Mouse (Mus musculus): ENCODE results near the gene Sacm1l.

Sacm1l gene

GRCm38 (mm10) chr9:123509638-123510604 lies 19.6 kb upstream of the Sacm1l start:
- DNase-seq: no peak

- DNase-seq: no peak
These were observed 18.6 kb upstream of the Sacm1l start for GRCm38 (mm10) chr9:123510926-123511325.

GRCm38 (mm10) chr9:123512482-123512881 lies 17.1 kb upstream of the Sacm1l start:
- no peak for DNase-seq

GRCm38 (mm10) chr9:123515087-123515486 lies 14.5 kb upstream of the Sacm1l start:
- DNase-seq: no peak

GRCm38 (mm10) chr9:123516641-123517385 lies 12.7 kb upstream of the Sacm1l start:
- DNase-seq: no peak

GRCm38 (mm10) chr9:123518969-123519894 lies 10.3 kb upstream of the Sacm1l start:
- no peak for DNase-seq

- DNase-seq: no peak
These were observed 8.8 kb upstream of the Sacm1l start for GRCm38 (mm10) chr9:123520735-123521134.

GRCm38 (mm10) chr9:123523676-123524075 lies 5.9 kb upstream of the Sacm1l start:
- peak; percentile 62 for DNase-seq

- DNase-seq: peak; percentile 80
These were observed 4.5 kb upstream of the Sacm1l start for GRCm38 (mm10) chr9:123525095-123525494.

GRCm38 (mm10) chr9:123526502-123526901 lies 3.1 kb upstream of the Sacm1l start:
- no peak for DNase-seq

GRCm38 (mm10) chr9:123528087-123528925 lies 1.3 kb upstream of the Sacm1l start:
- DNase-seq: no peak

- no peak for DNase-seq
These were observed 648 bp upstream of the Sacm1l start for GRCm38 (mm10) chr9:123528926-123529295.

GRCm38 (mm10) chr9:123530158-123530475 lies 558 bp downstream of the Sacm1l start:
- DNase-seq: no peak

GRCm38 (mm10) chr9:123530566-123531130 lies 1.1 kb downstream of the Sacm1l start:
- no peak for DNase-seq

- DNase-seq: no peak
These were observed 1.7 kb downstream of the Sacm1l start for GRCm38 (mm10) chr9:123531234-123531633.

- no peak for DNase-seq
These were observed 7.1 kb downstream of the Sacm1l start for GRCm38 (mm10) chr9:123536613-123537012.

GRCm38 (mm10) chr9:123538189-123538588 lies 8.6 kb downstream of the Sacm1l start:
- no peak for DNase-seq

GRCm38 (mm10) chr9:123539093-123539492 lies 9.5 kb downstream of the Sacm1l start:
- no peak for DNase-seq

- no peak for DNase-seq
These were observed 10.3 kb downstream of the Sacm1l start for GRCm38 (mm10) chr9:123539823-123540222.

GRCm38 (mm10) chr9:123554599-123554998 lies 25.0 kb downstream of the Sacm1l start:
- DNase-seq: peak; percentile 32

GRCm38 (mm10) chr9:123577360-123578192 lies 48.0 kb downstream of the Sacm1l start:
- no peak for DNase-seq
